Mouse (Mus musculus) embryonic facial prominence, embryonic 15.5 days (tissue): ENCODE data around the gene Mipol1. TPM values are rescaled to one million over a fixed set of nuclear protein-coding genes. Genes with fewer than 3 reads are reported as not detected.
"Not testable (repeated sequence)": the region's sequence is repeated elsewhere in the genome, so short reads cannot be mapped to it uniquely, and the experiment has no call there.

Experiments used
- ATAC-seq: fragments of 200-750 bp; cut with Nextera tagmentation; 2 replicates; pipeline ENCODE4 v1.8.0; 2017; ENCODE audit warnings: low read depth, moderate TSS enrichment; ENCODE audit not compliant: insufficient number of reproducible peaks, low FRiP score, low TSS enrichment
- H3K27ac ChIP-seq: fragments of 300-500 bp; sonication (generic); replicated peaks from 2 replicates; pipeline ENCODE4 v1.5.1; 2015; ENCODE audit warnings: mild to moderate bottlenecking, inconsistent platforms
- H3K27me3 ChIP-seq: fragments of 300-500 bp; sonication (generic); 2 replicates; pipeline ENCODE4 v1.6.1; 2015; ENCODE audit warnings: inconsistent platforms
- H3K36me3 ChIP-seq: fragments of 300-500 bp; sonication (generic); 2 replicates; pipeline ENCODE4 v1.6.1; 2015; ENCODE audit warnings: mild to moderate bottlenecking, inconsistent platforms
- H3K4me1 ChIP-seq: fragments of 300-500 bp; sonication (generic); 2 replicates; pipeline ENCODE4 v1.6.1; 2015; ENCODE audit warnings: inconsistent platforms
- H3K4me2 ChIP-seq: fragments of 300-500 bp; sonication (generic); replicated peaks from 2 replicates; pipeline ENCODE4 v1.6.1; 2015; ENCODE audit warnings: mild to moderate bottlenecking, inconsistent platforms
- H3K4me3 ChIP-seq: fragments of 300-500 bp; sonication (generic); replicated peaks from 2 replicates; pipeline ENCODE4 v1.5.1; 2015; ENCODE audit warnings: mild to moderate bottlenecking, inconsistent platforms
- H3K9ac ChIP-seq: fragments of 300-500 bp; sonication (generic); 2 replicates; pipeline ENCODE4 v1.6.1; 2015; ENCODE audit warnings: inconsistent platforms
- H3K9me3 ChIP-seq: fragments of 300-500 bp; sonication (generic); replicated peaks from 2 replicates; pipeline ENCODE4 v1.6.1; 2016; ENCODE audit warnings: inconsistent platforms
- WGBS: fragments of 180-500 bp; shearing (Covaris S2); methylation state at CpG from one replicate; pipeline ENCODE4 v1.1.7; 2015; 5-methylcytosine and 5-hydroxymethylcytosine counted together
- polyA plus RNA-seq: library from polyadenylated mRNA; unstranded; fragments of >200 nt; fragmentation: Nextera tagmentation; extraction: Ambion mirVana; gene quantifications from 2 replicates; pipeline ENCODE4 v1.2.1, GENCODE M21; 2015

Gene Mipol1
- polyA plus RNA-seq, 1 experiment from 2014 or later = 10.1 TPM

- 0 out of 2 replicates have a peak overlapping the region, but pooled peaks have one; percentile 11 for H3K27ac ChIP-seq
- H3K36me3 ChIP-seq, H3K4me3 ChIP-seq, H3K4me2 ChIP-seq, H3K9ac ChIP-seq, H3K4me1 ChIP-seq, ATAC-seq, H3K9me3 ChIP-seq, H3K27me3 ChIP-seq: not testable (repeated sequence)
- 56% methylated on average over 8 of the region's 8 CpGs for WGBS
Measured at GRCm38 (mm10) chr12:57436939-57437659, 206.9 kb downstream of the Mipol1 start.

GRCm38 (mm10) chr12:57444281-57444903, 214.2 kb downstream of the Mipol1 start:
- H3K9ac ChIP-seq = no peak overlapping the region
- no peak overlapping the region for H3K27ac ChIP-seq
- no peaks in the 10 kb centered on the region for H3K9me3 ChIP-seq
- no peaks in the 10 kb centered on the region for H3K27me3 ChIP-seq
- 67% methylated on average over 10 of the region's 10 CpGs for WGBS
- no peak overlapping the region for H3K4me3 ChIP-seq
- H3K36me3 ChIP-seq = no peaks in the 10 kb centered on the region
- no peak overlapping the region for H3K4me2 ChIP-seq
- no peaks in the 10 kb centered on the region for H3K4me1 ChIP-seq
- ATAC-seq = no peak

GRCm38 (mm10) chr12:57447331-57447730, 217.1 kb downstream of the Mipol1 start:
- Histone ChIP-seq H3K36me3 (no peaks in the 10 kb centered on the region), H3K9me3 (no peaks in the 10 kb centered on the region), H3K9ac (no peak overlapping the region), H3K4me1 (no peaks in the 10 kb centered on the region), H3K4me2 (no peak overlapping the region), H3K27ac (no peak overlapping the region), H3K4me3 (no peak overlapping the region), H3K27me3 (no peaks in the 10 kb centered on the region)
- no peak for ATAC-seq
- WGBS = 80% methylated on average over 3 of the region's 3 CpGs

GRCm38 (mm10) chr12:57449299-57449698, 219.1 kb downstream of the Mipol1 start:
- 55% methylated on average over 1 of the region's 1 CpGs for WGBS
- H3K27me3 ChIP-seq = no peaks in the 10 kb centered on the region
- H3K9me3 ChIP-seq = no peaks in the 10 kb centered on the region
- no peaks in the 10 kb centered on the region for H3K4me1 ChIP-seq
- no peak for ATAC-seq
- H3K36me3 ChIP-seq = no peaks in the 10 kb centered on the region
- H3K4me3 ChIP-seq = no peak overlapping the region
- H3K4me2 ChIP-seq = no peak overlapping the region
- H3K9ac ChIP-seq = no peak overlapping the region
- H3K27ac ChIP-seq = no peak overlapping the region

- no peak overlapping the region for H3K27ac ChIP-seq
- no peak overlapping the region for H3K9ac ChIP-seq
- no peaks in the 10 kb centered on the region for H3K9me3 ChIP-seq
- 83% methylated on average over 5 of the region's 5 CpGs for WGBS
- no peaks in the 10 kb centered on the region for H3K36me3 ChIP-seq
- H3K27me3 ChIP-seq = no peaks in the 10 kb centered on the region
- H3K4me3 ChIP-seq = no peak overlapping the region
- H3K4me2 ChIP-seq = no peak overlapping the region
- H3K4me1 ChIP-seq = no peaks in the 10 kb centered on the region
- ATAC-seq = no peak
Measured at GRCm38 (mm10) chr12:57450017-57450583, 219.9 kb downstream of the Mipol1 start.

- H3K36me3 ChIP-seq = no peaks in the 10 kb centered on the region
- H3K4me3 ChIP-seq = no peak overlapping the region
- no peak overlapping the region for H3K9ac ChIP-seq
- H3K9me3 ChIP-seq = no peaks in the 10 kb centered on the region
- H3K4me1 ChIP-seq = no peaks in the 10 kb centered on the region
- ATAC-seq = no peak
- H3K4me2 ChIP-seq = no peak overlapping the region
- no peak overlapping the region for H3K27ac ChIP-seq
- no peaks in the 10 kb centered on the region for H3K27me3 ChIP-seq
- WGBS = 30% methylated on average over 4 of the region's 4 CpGs
Measured at GRCm38 (mm10) chr12:57456911-57457310, 226.7 kb downstream of the Mipol1 start.

- Histone ChIP-seq H3K27me3 (no peaks in the 10 kb centered on the region), H3K4me3 (no peak overlapping the region), H3K4me1 (no peaks in the 10 kb centered on the region), H3K27ac (no peak overlapping the region), H3K9ac (no peak overlapping the region), H3K9me3 (no peaks in the 10 kb centered on the region), H3K4me2 (no peak overlapping the region), H3K36me3 (no peaks in the 10 kb centered on the region)
- ATAC-seq = no peak
- WGBS = 38% methylated on average over 4 of the region's 4 CpGs
Measured at GRCm38 (mm10) chr12:57457339-57457738, 227.1 kb downstream of the Mipol1 start.

- Histone ChIP-seq H3K36me3 (no peaks in the 10 kb centered on the region), H3K4me2 (no peak overlapping the region), H3K4me1 (no peaks in the 10 kb centered on the region), H3K9me3 (no peaks in the 10 kb centered on the region), H3K9ac (no peak overlapping the region), H3K27ac (no peak overlapping the region), H3K27me3 (no peaks in the 10 kb centered on the region), H3K4me3 (no peak overlapping the region)
- WGBS = 75% methylated on average over 12 of the region's 12 CpGs
- ATAC-seq = no peak
Measured at GRCm38 (mm10) chr12:57464520-57465334, 234.5 kb downstream of the Mipol1 start.

GRCm38 (mm10) chr12:57471786-57472185, 241.6 kb downstream of the Mipol1 start:
- Histone ChIP-seq H3K9me3 (no peaks in the 10 kb centered on the region), H3K27ac (no peak overlapping the region), H3K36me3 (no peaks in the 10 kb centered on the region), H3K4me1 (no peaks in the 10 kb centered on the region), H3K27me3 (no peaks in the 10 kb centered on the region), H3K4me2 (no peak overlapping the region), H3K4me3 (no peak overlapping the region), H3K9ac (no peak overlapping the region)
- ATAC-seq = no peak
- 89% methylated on average over 8 of the region's 8 CpGs for WGBS

GRCm38 (mm10) chr12:57476876-57477275, 246.6 kb downstream of the Mipol1 start:
- whole genome bisulfite sequencing = 72% methylated on average over 3 of the region's 3 CpGs
- Histone ChIP-seq H3K4me1 (no peaks in the 10 kb centered on the region), H3K27ac (no peak overlapping the region), H3K9ac (no peak overlapping the region), H3K9me3 (no peaks in the 10 kb centered on the region), H3K4me2 (no peak overlapping the region), H3K27me3 (no peaks in the 10 kb centered on the region), H3K36me3 (no peaks in the 10 kb centered on the region), H3K4me3 (no peak overlapping the region)
- ATAC-seq = no peak

GRCm38 (mm10) chr12:57481823-57482222, 251.6 kb downstream of the Mipol1 start:
- Histone ChIP-seq H3K27me3 (no peaks in the 10 kb centered on the region), H3K4me1 (no peaks in the 10 kb centered on the region), H3K9me3 (no peaks in the 10 kb centered on the region), H3K36me3 (no peaks in the 10 kb centered on the region), H3K9ac (no peak overlapping the region), H3K4me3 (no peak overlapping the region), H3K4me2 (no peak overlapping the region), H3K27ac (no peak overlapping the region)
- 46% methylated on average over 2 of the region's 2 CpGs for WGBS
- no peak for ATAC-seq
